Mouse (Mus musculus) 3134 (cell line): ENCODE results near the gene Atp2c2.

Experiments used
- DNase-seq: peaks from one replicate; pipeline ENCODE4 v3.0.0-alpha.2; 2011; ENCODE audit warnings: low spot score; ENCODE audit not compliant: insufficient read length; ENCODE audit errors: extremely low read depth

The Atp2c2 gene

GRCm38 (mm10) chr8:119699549-119700134, at the start of gene Atp2c2:
Gene Atp2c2, plus strand, starts transcription at chr8:119700009.
- DNase-seq = no peak

- DNase-seq = no peak
Measured at GRCm38 (mm10) chr8:119651324-119651723, 48.5 kb upstream of the Atp2c2 start.

- DNase-seq = no peak
Measured at GRCm38 (mm10) chr8:119656709-119657464, 42.9 kb upstream of the Atp2c2 start.

GRCm38 (mm10) chr8:119661081-119661480, 38.7 kb upstream of the Atp2c2 start:
- peak; percentile 43 for DNase-seq

- no peak for DNase-seq
Measured at GRCm38 (mm10) chr8:119661892-119662291, 37.9 kb upstream of the Atp2c2 start.

- no peak for DNase-seq
Measured at GRCm38 (mm10) chr8:119663440-119663839, 36.4 kb upstream of the Atp2c2 start.

- no peak for DNase-seq
Measured at GRCm38 (mm10) chr8:119665270-119665669, 34.5 kb upstream of the Atp2c2 start.

- no peak for DNase-seq
Measured at GRCm38 (mm10) chr8:119666219-119666951, 33.4 kb upstream of the Atp2c2 start, which contains the start of gene Wfdc1. Gene Wfdc1, plus strand, starts transcription at chr8:119666365.

- DNase-seq = no peak
Measured at GRCm38 (mm10) chr8:119668447-119668846, 31.4 kb upstream of the Atp2c2 start.

GRCm38 (mm10) chr8:119669284-119669683, 30.5 kb upstream of the Atp2c2 start:
- DNase-seq = no peak

- DNase-seq = peak; percentile 48
Measured at GRCm38 (mm10) chr8:119670419-119671091, 29.3 kb upstream of the Atp2c2 start.

GRCm38 (mm10) chr8:119673976-119674555, 25.7 kb upstream of the Atp2c2 start:
- DNase-seq = no peak

- no peak for DNase-seq
Measured at GRCm38 (mm10) chr8:119675457-119675856, 24.4 kb upstream of the Atp2c2 start.

GRCm38 (mm10) chr8:119676389-119676788, 23.4 kb upstream of the Atp2c2 start:
- peak; percentile 39 for DNase-seq

GRCm38 (mm10) chr8:119678138-119678843, 21.5 kb upstream of the Atp2c2 start:
- DNase-seq = no peak

- no peak for DNase-seq
Measured at GRCm38 (mm10) chr8:119679184-119679583, 20.6 kb upstream of the Atp2c2 start.

GRCm38 (mm10) chr8:119690602-119691001, 9.2 kb upstream of the Atp2c2 start:
- no peak for DNase-seq

- no peak for DNase-seq
Measured at GRCm38 (mm10) chr8:119691989-119692388, 7.8 kb upstream of the Atp2c2 start.

GRCm38 (mm10) chr8:119694696-119695095, 5.1 kb upstream of the Atp2c2 start:
- no peak for DNase-seq

- no peak for DNase-seq
Measured at GRCm38 (mm10) chr8:119697163-119697562, 2.6 kb upstream of the Atp2c2 start.
